Mouse (Mus musculus): ENCODE data around the gene Meiob.
A peak's percentile ranks its signal among the peaks of the same experiment; 100 is the strongest.

Meiob gene

DNA sequence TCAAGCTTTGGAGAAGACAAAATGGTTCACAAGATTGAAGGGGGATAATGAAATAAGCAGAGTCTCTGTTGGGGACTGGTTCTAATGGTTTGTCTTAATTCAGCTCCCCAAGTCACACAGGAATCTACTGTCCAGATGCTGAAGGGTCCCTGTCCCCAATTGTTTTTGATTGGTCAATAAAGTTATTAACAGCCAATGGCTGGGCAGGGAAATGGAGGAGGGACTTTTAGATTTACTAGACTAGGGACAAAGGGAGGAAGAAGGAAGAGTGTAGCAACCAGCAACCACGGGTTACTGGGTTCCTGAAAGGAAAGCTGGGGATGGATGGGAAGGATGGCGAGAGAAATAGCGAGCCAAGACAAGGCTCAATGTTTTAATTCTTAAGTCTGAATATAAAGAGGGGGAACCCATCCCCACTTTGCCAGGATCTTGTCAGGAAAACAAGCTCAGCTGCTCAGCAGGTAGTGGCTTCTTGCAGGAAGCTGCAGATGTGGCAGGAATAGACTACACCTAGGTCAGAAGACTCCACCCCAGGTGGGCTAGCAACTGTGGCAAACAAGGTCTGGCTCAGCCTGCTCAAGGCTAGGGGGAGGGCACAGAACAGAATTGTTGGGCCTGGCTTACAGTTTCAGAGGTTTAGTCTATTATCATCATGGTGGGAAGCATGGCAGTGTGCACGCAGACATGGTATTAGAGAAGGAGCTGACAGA is 69.8 kb downstream of the Meiob start:
- DNase-seq (ENCODE audit: low spot score in 2 of 2): no peak

DNA sequence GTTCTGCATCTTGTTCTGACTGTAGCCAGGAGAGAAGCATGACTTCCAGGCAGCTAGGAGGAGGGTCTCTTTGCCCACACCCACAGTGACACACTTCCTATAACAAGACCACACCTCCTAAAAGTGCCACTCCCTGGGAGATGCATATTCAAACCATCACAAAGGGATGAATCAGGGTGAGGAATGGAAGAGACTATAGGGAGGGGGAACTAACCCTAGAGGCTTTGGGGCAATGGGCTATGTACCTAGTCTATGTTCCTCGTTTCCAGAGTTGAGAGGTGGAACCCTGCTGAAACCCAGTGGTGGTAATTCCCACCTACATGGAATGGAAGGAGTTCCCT is 70.3 kb downstream of the Meiob start:
- no peak for DNase-seq (ENCODE audit: low spot score in 2 of 2)

DNA sequence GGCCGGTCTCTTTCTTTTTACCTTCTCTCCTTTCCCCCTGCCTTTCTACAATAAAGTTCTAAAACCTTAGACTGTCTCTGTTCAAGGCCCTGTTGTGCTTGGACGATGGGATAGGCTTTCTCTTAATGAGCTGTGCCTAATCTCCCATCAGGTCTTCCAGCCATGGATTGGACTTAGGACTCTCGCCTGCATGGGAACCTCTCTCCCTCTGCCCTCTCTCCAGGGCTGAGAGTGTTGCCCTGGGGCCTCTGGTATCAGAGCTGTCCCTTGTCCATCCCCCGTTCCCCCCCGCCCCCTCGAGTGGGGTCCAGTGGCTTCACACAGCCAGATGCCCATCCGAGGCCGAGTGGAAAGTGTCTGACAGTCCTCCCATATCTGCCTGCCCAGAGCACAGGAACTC is 70.9 kb downstream of the Meiob start:
- no peak for DNase-seq (ENCODE audit: low spot score in 2 of 2)

DNA sequence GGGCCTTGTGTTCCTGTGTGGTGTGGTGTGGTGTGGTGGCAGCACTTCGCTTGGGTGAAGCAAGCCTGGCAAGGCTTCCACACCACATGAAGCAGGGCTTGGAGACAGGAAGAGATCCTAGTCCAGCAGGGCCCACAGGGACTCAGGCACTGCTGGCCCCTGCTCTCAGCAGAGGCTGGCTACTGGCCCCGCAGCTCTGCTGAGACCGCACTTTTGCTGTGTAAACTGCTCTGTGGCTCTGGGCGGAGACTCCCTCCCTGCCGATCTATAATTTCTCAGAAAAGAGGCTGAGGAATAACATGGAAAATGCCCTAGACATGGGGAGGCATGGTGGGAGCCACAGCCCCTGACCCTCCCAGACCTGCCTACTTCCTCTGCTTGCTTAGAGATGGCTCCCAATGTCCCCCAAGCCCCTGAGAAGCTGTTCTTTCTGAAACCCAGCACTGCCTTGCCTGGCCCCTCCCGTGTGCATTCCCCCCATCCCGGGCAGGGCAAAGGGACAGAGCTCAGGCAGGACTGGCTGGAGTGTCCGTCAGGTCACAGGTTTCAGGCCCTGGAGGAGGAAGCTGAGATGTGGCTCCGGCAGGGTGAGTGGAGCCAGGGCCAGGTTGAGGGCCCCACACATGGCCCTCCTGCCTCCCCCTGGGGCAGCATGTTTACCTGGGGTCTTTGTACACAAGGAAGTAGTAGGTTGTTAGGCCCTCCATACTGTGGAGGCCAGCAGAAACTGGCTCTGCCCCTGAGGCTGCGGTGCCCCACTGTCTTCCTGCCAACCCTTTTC is 73.4 kb downstream of the Meiob start:
- DNase-seq (ENCODE audit: low spot score in 2 of 2): no peak

DNA sequence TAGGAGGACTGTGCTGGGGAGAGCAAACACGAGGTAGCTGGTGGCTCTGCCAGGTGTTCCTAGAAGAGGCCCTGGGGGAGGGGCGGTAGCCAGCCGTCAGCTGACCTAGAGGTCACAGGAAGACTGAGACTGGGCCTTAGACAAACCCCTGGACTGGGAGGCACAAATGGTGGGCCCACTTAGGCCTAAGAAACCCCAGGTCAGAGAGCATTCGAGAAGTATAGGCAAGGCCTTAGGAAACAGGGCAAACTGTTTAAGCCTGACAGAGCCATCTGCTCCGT is 74.0 kb downstream of the Meiob start:
- DNase-seq (ENCODE audit: low spot score in 2 of 2): no peak

DNA sequence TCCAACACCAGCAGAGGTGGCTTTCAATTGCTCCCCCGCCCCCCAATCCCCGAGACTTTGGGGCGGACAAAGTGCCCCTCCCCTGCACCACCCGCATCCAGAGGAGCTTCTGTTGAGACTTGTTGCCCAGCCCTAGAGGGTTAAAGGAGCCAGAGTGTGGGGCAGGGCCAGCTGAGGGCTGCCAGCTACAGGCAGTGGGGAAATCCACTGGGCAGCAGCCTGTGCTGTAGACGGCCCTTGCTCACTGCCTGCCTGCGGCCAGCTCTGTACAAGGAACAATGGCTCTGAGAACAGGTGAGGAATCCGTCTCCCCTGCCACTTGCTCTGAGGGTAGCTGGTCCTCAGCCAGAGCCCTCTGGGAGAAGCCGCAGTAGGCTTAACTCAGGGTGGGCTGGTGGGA is 74.4 kb downstream of the Meiob start:
- no peak for DNase-seq (ENCODE audit: low spot score in 2 of 2)

DNA sequence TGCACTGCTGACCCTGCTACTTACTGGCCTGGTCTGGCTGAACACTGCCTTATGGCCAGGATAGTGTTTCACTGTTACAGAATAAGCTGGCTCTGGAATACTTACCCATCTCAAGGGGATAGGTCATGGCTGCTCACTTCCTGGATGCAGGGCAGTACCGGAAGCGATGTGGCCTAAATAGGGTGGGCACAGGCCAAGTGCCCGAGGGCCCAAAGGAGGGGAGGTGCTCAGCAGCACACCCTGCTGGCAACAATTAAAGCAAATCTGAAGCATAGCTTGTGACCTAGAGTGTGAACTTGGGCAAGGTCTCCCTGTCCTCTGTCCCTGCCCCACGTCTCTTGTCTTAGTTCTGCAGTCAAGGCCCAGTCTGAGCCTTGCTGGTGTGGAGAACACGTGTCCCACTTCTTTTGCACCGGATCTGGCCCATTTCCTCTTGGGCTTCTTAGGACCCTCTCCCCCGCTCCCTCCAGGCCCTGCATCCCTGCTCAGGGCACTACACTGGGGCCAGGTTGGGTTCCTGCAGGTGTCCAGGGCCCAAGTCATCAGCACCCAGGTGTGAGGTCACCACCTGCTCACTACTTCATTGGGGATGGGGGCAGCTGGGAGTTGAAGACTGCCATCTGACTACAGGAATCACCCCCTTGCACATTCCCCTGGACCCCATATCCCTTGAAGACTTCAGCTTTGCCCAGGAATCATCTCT is 77.8 kb downstream of the Meiob start:
- DNase-seq (ENCODE audit: low spot score in 2 of 2): peak in 1 of 2 experiments; percentile 27

DNA sequence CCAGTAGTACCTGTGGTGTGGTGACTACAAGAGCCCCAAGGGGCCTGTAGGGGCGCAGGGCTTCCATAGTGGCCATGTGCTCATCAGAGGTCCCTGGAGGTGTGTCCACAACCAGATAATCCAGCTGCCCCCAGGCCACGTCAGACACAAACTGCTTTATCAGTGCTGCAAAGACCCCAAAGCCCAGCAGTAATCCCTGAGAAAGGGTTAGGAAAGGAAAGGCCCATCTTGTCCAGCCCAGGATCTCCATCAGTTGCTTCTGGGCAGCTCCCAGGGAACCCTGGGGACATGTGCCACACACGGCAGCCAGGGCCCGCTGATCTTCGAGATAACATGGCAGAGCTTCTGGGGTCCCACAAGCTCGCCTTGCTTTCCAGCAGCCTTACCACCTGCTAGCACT is 80.3 kb downstream of the Meiob start:
- no peak for DNase-seq (ENCODE audit: low spot score in 2 of 2)

DNA sequence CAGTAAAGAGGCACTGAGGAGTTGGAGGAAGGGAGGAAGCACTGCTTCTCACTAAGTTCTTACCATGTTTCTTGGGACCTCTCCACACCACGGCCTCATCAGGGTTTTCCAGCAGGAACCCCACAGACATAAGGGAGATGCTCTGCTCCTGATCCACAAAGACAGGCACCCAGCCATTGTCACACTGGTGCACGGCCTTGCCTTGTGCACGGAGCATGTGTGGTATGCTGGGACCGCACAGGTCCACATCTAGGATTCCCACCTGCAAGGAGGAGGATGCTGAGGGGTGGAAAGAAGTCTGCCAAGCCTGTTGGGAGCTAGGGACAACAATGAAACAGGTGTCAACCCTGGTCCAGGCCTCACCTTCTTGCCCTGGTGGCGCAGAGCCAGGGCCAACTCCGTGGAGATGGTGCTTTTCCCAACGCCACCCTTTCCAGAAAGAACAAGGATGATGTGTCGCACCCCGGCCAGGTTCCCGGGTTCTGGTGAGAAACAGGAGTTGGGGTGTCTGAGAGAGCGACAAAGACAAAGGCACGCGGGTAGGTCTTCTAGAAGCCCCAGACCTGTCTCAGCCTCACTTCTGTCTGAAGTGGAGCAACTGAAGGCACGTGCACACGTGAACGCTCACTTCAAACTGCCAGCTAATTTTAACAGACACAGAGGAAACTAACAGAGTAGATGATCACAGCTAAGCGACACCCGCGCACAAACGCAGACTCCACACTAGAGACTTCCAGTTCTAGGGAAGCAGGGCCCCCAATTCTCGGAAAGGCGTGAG is 81.5 kb downstream of the Meiob start:
- DNase-seq (ENCODE audit: low spot score in 2 of 2): peak in 1 of 2 experiments; percentile 30

DNA sequence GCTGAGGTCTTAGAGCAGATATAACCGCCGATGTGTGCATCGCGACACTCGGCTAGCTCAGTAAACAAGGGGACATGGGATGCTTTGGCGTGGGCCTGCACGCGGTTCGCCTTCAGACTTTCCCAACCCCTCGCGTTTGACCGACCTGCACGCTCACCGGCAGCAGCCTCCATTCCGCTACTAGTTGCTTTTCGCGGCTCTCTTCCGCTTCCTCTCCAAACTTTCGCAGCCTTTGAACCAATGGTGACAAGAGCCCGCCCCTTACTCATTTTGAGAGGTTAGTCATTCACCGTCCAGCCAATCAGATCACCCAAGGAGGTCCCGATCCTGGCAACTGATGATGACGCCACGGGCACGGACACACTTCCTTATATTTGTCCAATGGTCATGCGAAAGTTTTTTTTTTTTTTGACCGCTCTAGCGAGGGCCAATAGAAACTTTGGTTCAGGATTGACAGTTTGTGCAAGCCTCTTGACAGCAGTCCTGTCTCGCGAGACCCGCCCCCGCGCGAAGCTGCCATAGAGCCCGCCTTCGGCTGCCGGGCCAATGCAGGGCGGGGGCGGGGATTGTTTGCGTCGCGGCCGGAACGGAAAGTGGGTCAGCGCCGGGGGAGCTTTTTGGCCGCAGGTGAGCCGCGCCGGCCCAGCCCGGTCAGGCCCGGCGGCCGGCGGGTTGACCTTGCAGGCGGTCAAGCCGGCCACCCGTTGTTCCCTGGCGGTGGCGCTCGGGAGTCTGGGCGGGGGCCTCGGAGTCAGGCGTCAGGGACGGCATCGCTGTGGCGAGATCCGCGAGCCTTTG is 82.2 kb downstream of the Meiob start, which contains the start of the genes Nubp2 and Spsb3:
Nubp2 (minus strand) TSS at position 216 of the 798 bp plus-strand sequence.
Spsb3 (plus strand) TSS at position 510 of the 798 bp plus-strand sequence.
- DNase-seq (ENCODE audit: low spot score in 2 of 2): peak; percentile 97 to 99

DNA sequence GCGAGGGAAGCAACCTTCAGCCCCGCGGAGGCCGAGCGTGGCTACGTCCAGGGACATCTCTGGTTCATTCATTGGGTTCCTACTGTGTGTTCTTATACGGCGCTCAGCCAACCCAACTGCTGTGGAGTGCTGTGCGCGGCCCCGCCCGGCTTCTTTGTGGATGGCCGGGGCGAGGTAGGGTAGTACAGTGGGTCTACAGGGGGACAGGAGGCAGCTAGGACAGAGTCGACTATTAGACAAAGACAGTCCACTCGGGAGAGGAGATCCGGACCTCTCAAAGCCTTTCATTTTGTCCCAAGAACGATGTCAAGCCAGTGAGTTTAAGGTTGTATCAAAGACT is 82.8 kb downstream of the Meiob start:
- no peak for DNase-seq (ENCODE audit: low spot score in 2 of 2)

DNA sequence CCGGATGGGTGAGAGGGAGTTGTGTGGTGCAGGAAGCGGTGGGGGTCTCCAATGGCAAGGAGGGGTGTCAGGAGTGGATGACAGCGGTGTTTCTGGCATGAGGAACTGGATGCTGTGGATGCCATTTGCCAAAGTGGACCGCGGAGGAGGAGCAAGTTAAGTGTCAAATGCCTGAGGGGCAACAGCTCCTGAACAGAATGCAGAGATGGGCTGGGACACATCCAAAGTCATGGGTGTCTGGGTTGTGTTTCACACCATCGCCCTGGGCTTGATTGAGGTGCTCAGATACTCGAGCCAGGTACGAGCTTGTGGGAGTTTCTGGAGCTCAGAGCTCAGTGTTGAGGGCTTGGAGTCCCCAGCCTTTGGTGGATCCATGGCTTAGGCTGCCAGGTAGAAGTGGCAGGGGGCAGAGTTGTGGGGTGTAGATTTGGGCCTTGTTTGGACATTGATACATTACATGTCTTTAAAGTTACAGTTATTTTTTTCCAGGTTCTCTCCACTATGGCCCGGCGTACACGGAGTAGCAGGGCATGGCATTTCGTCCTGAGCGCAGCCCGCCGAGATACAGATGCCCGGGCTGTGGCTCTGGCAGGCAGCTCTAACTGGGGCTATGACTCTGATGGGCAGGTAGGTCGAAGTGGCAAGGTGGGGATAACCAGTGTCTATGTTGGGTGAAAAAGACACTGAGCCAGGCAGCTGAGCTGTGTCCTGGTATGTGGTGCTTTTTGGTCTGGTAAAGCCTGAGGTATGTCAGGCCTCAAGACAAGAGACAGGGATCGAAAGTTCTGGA is 83.4 kb downstream of the Meiob start:
- DNase-seq (ENCODE audit: low spot score in 2 of 2): no peak

DNA sequence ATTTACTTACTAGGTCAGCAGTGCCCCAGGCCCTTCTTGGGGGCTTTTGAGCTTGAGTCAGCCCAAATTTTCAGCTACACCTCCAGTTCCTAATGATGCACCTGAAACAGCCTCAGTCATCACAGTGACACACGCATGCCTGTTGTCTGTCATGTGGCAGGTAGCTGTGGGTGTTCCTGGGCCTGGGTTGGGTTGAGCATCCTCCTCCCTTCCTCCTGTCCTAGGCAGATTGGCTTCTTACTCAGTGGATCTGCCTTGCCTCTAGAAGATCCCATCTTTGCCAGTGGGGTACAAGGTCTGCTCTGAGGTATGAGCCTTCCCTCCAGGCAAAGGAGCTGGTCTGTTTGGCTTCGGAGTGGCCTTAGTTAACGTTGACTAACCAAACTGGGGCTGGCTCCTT is 84.8 kb downstream of the Meiob start:
- no peak for DNase-seq (ENCODE audit: low spot score in 2 of 2)
